In genomic region chr1:47603989-47604360, GRCm38 (mm10) we compare ENCODE assay signal across 22 mouse cellular contexts.
DNase-seq lines count a peak whose midpoint lies in the region; ATAC-seq and TF ChIP-seq lines count a peak whose summit lies in the region.
"Had no signal": no experiment of that assay in that cellular context is flagged by ENCODE, and none has a peak within 500 bp of the region (broad histone marks: within the 10 kb centered on the region; RNA-seq: fewer than 3 reads in every experiment).

No protein-coding gene starts in this region.

- H3K4me2 ChIP-seq in heart, embryonic 12.5 days, result no peak overlapping the region
- H3K4me2 ChIP-seq in intestine, embryonic 14.5 days (ENCODE audit: low read length), result no peak overlapping the region
- no peak overlapping the region for H3K4me2 ChIP-seq in intestine, embryonic 15.5 days (replicated peaks)
- H3K4me2 ChIP-seq in intestine, postnatal 0 days (replicated peaks; ENCODE audit: low read depth), result peak overlapping the region; percentile 14; the same call in 1 of the 2 replicates
- H3K4me2 ChIP-seq: embryonic facial prominence, embryonic 13.5 days; embryonic facial prominence, embryonic 15.5 days; forebrain, embryonic 12.5 days had no signal

- H3K36me3 ChIP-seq in heart, embryonic 12.5 days, result no peaks in the 10 kb centered on the region
- no peaks in the 10 kb centered on the region for H3K36me3 ChIP-seq in intestine, embryonic 14.5 days (ENCODE audit: control insufficient read depth, insufficient read depth, low read length)
- no peaks in the 10 kb centered on the region for H3K36me3 ChIP-seq in intestine, embryonic 15.5 days
- H3K36me3 ChIP-seq in intestine, postnatal 0 days (ENCODE audit: control insufficient read depth, insufficient read depth), result no peaks in the 10 kb centered on the region
- H3K36me3 ChIP-seq: embryonic facial prominence, embryonic 13.5 days; embryonic facial prominence, embryonic 15.5 days; forebrain, embryonic 10.5 days; forebrain, embryonic 12.5 days had no signal

- peaks cover 7% of the 10 kb centered on the region; the same call in 1 of the 2 replicates for H3K4me1 ChIP-seq in heart, embryonic 12.5 days (replicated peaks)
- 0 out of 2 replicates have a peak, but pooled peaks cover 3% of the 10 kb centered on the region for H3K4me1 ChIP-seq in intestine, embryonic 14.5 days (replicated peaks; ENCODE audit: control insufficient read depth, insufficient read depth, low read length)
- no peaks in the 10 kb centered on the region for H3K4me1 ChIP-seq in intestine, embryonic 15.5 days (replicated peaks)
- H3K4me1 ChIP-seq in intestine, postnatal 0 days (replicated peaks; ENCODE audit: control insufficient read depth, insufficient read depth, low read length), result no peaks in the 10 kb centered on the region
- H3K4me1 ChIP-seq: embryonic facial prominence, embryonic 13.5 days; embryonic facial prominence, embryonic 15.5 days; forebrain, embryonic 12.5 days had no signal

- no peak overlapping the region for H3K4me3 ChIP-seq in heart, embryonic 12.5 days
- H3K4me3 ChIP-seq in intestine, embryonic 14.5 days (ENCODE audit: low read depth, low read length), result no peak overlapping the region
- no peak overlapping the region for H3K4me3 ChIP-seq in intestine, embryonic 15.5 days (replicated peaks)
- H3K4me3 ChIP-seq in intestine, postnatal 0 days (ENCODE audit: low read depth, low read length), result no peak overlapping the region
- H3K4me3 ChIP-seq: embryonic facial prominence, embryonic 13.5 days; embryonic facial prominence, embryonic 15.5 days; erythroblast, embryonic 14.5 days; forebrain, embryonic 10.5 days; forebrain, embryonic 12.5 days had no signal

- no peaks in the 10 kb centered on the region for H3K27me3 ChIP-seq in heart, embryonic 12.5 days (replicated peaks)
- H3K27me3 ChIP-seq in intestine, embryonic 14.5 days (replicated peaks; ENCODE audit: control insufficient read depth, insufficient read depth, low read length), result no peaks in the 10 kb centered on the region
- H3K27me3 ChIP-seq in intestine, embryonic 15.5 days (replicated peaks), result no peaks in the 10 kb centered on the region
- H3K27me3 ChIP-seq in intestine, postnatal 0 days (replicated peaks; ENCODE audit: control insufficient read depth, insufficient read depth, low read length), result no peaks in the 10 kb centered on the region
- H3K27me3 ChIP-seq: embryonic facial prominence, embryonic 13.5 days; embryonic facial prominence, embryonic 15.5 days; forebrain, embryonic 12.5 days had no signal

- peak overlapping the region; percentile 38; the same call in 1 of the 2 replicates for H3K27ac ChIP-seq in heart, embryonic 12.5 days (ENCODE audit: poor library complexity, severe bottlenecking)
- peak overlapping the region; percentile 51; the same call in 1 of the 2 replicates for H3K27ac ChIP-seq in intestine, embryonic 14.5 days (ENCODE audit: low read depth)
- peak overlapping the region; percentile 85 for H3K27ac ChIP-seq in intestine, embryonic 15.5 days
- H3K27ac ChIP-seq in intestine, postnatal 0 days (ENCODE audit: low read depth, low read length), result peak overlapping the region; percentile 22
- H3K27ac ChIP-seq: embryonic facial prominence, embryonic 13.5 days; embryonic facial prominence, embryonic 15.5 days; forebrain, embryonic 10.5 days; forebrain, embryonic 12.5 days had no signal

- DNase-seq in heart, postnatal 4 days, result no peak
- no peak for DNase-seq in intestine, embryonic 14.5 days (ENCODE audit: low spot score)
- DNase-seq in kidney, adult 9 months, result no peak
- no peak for DNase-seq in yolk sac, embryonic 10.5 days (ENCODE audit: low spot score)
- DNase-seq: adrenal gland, adult 2 months; adrenal gland, postnatal 10 days; adrenal gland, postnatal 25 days; cerebellum, adult 11 months; cerebellum, adult 18-20 months; cerebellum, adult 8-10 months; cerebellum, adult 9-11 months; cerebellum, postnatal 14 days; cerebellum, postnatal 36 days; embryo, embryonic 11 days had no signal

- H3K9me3 ChIP-seq in heart, embryonic 12.5 days (replicated peaks), result no peaks in the 10 kb centered on the region
- H3K9me3 ChIP-seq in intestine, embryonic 14.5 days (ENCODE audit: control insufficient read depth, low read length), result no peaks in the 10 kb centered on the region
- no peaks in the 10 kb centered on the region for H3K9me3 ChIP-seq in intestine, embryonic 15.5 days
- no peaks in the 10 kb centered on the region for H3K9me3 ChIP-seq in intestine, postnatal 0 days (ENCODE audit: control insufficient read depth)
- H3K9me3 ChIP-seq: embryonic facial prominence, embryonic 13.5 days; embryonic facial prominence, embryonic 15.5 days; forebrain, embryonic 10.5 days; forebrain, embryonic 12.5 days had no signal

- H3K9ac ChIP-seq in heart, embryonic 12.5 days, result no peak overlapping the region
- no peak overlapping the region for H3K9ac ChIP-seq in intestine, embryonic 14.5 days (ENCODE audit: low read length)
- H3K9ac ChIP-seq in intestine, embryonic 15.5 days, result no peak overlapping the region
- no peak overlapping the region for H3K9ac ChIP-seq in intestine, postnatal 0 days (ENCODE audit: low read depth, low read length)
- H3K9ac ChIP-seq: embryonic facial prominence, embryonic 13.5 days; embryonic facial prominence, embryonic 15.5 days; forebrain, embryonic 12.5 days had no signal

- 26% methylated on average over 2 of the region's 2 CpGs for whole genome bisulfite sequencing in heart, embryonic 12.5 days
- 48% methylated on average over 2 of the region's 2 CpGs for WGBS in intestine, embryonic 14.5 days
- 51% methylated on average over 2 of the region's 2 CpGs for WGBS in intestine, embryonic 15.5 days
- 32% methylated on average over 2 of the region's 2 CpGs for WGBS in intestine, postnatal 0 days

- TF ChIP-seq CTCF in intestine, postnatal 0 days (IDR thresholded peaks at IDR 0.05; ENCODE audit: low read depth), result no peak

- no peak for ATAC-seq in heart, embryonic 12.5 days (ENCODE audit: insufficient number of reproducible peaks, low FRiP score)
- ATAC-seq in intestine, embryonic 14.5 days (replicated peaks; ENCODE audit: low FRiP score, low TSS enrichment, low read depth), result peak; percentile 62
- ATAC-seq in intestine, embryonic 15.5 days, result peak; percentile 86
- ATAC-seq in intestine, postnatal 0 days, result peak; percentile 45; the same call in 1 of the 2 replicates

Comparison
In these comparisons a context has a peak if more than half of its experiments do, and no peak if none do; other contexts are left out.
1. H3K27ac ChIP-seq: peak in every context shown above with its lines; median percentile 85 in intestine, embryonic 15.5 days; 51 in intestine, embryonic 14.5 days; 38 in heart, embryonic 12.5 days; 22 in intestine, postnatal 0 days.